Mouse (Mus musculus) midbrain, embryonic 12.5 days (tissue): ENCODE data around the gene Rftn2. TPM values are rescaled to one million over a fixed set of nuclear protein-coding genes. Genes with fewer than 3 reads are reported as not detected.

Experiments
- ATAC-seq: fragments of 200-750 bp; cut with Nextera tagmentation; 2 replicates; pipeline ENCODE4 v1.8.0; 2017; ENCODE audit warnings: low read depth, moderate TSS enrichment, moderate library complexity; ENCODE audit not compliant: low FRiP score
- H3K27ac ChIP-seq: fragments of 300-500 bp; sonication (generic); replicated peaks from 2 replicates; pipeline ENCODE4 v1.5.1; 2016; ENCODE audit warnings: mild to moderate bottlenecking
- H3K27me3 ChIP-seq: fragments of 300-500 bp; sonication (generic); 2 replicates; pipeline ENCODE4 v1.6.1; 2016; ENCODE audit warnings: mild to moderate bottlenecking
- H3K36me3 ChIP-seq: fragments of 300-500 bp; sonication (generic); 2 replicates; pipeline ENCODE4 v1.6.1; 2016
- H3K4me1 ChIP-seq: fragments of 300-500 bp; sonication (generic); 2 replicates; pipeline ENCODE4 v1.6.1; 2016
- H3K4me2 ChIP-seq: fragments of 300-500 bp; sonication (generic); replicated peaks from 2 replicates; pipeline ENCODE4 v1.6.1; 2016; ENCODE audit warnings: mild to moderate bottlenecking, moderate library complexity
- H3K4me3 ChIP-seq: fragments of 300-500 bp; sonication (generic); 2 replicates; pipeline ENCODE4 v1.5.1; 2016; ENCODE audit warnings: mild to moderate bottlenecking
- H3K9ac ChIP-seq: fragments of 300-500 bp; sonication (generic); replicated peaks from 2 replicates; pipeline ENCODE4 v1.6.1; 2016; ENCODE audit warnings: mild to moderate bottlenecking, moderate library complexity
- H3K9me3 ChIP-seq: fragments of 300-500 bp; sonication (generic); 2 replicates; pipeline ENCODE4 v1.6.1; 2016; ENCODE audit warnings: mild to moderate bottlenecking
- WGBS: fragments of 180-500 bp; shearing (Covaris S2); methylation state at CpG from one replicate; pipeline ENCODE4 v1.1.7; 2016; 5-methylcytosine and 5-hydroxymethylcytosine counted together
- polyA plus RNA-seq: library from polyadenylated mRNA; unstranded; fragments of >200 nt; fragmentation: Nextera tagmentation; extraction: Ambion mirVana; gene quantifications from 2 replicates; pipeline ENCODE4 v1.2.1, GENCODE M21; 2016

Gene Rftn2
- polyA plus RNA-seq, 1 experiment from 2014 or later, result 8.3 TPM

- Histone ChIP-seq H3K4me3 (no peak overlapping the region), H3K27me3 (no peaks in the 10 kb centered on the region), H3K27ac (0 out of 2 replicates have a peak overlapping the region, but pooled peaks have one; percentile 35), H3K36me3 (no peaks in the 10 kb centered on the region), H3K4me1 (peaks cover 10% of the 10 kb centered on the region), H3K9ac (no peak overlapping the region), H3K4me2 (peak overlapping the region; percentile 33), H3K9me3 (no peaks in the 10 kb centered on the region)
- 27% methylated on average over 9 of the region's 11 CpGs for WGBS
- peak; percentile 78 for ATAC-seq
Observed at GRCm38 (mm10) chr1:55186592-55187210, 39.9 kb downstream of the Rftn2 start.

- 89% methylated on average over 6 of the region's 6 CpGs for WGBS
- Histone ChIP-seq H3K9me3 (no peaks in the 10 kb centered on the region), H3K27me3 (no peaks in the 10 kb centered on the region), H3K27ac (no peak overlapping the region), H3K36me3 (no peaks in the 10 kb centered on the region), H3K9ac (no peak overlapping the region), H3K4me1 (peaks cover 10% of the 10 kb centered on the region), H3K4me2 (no peak overlapping the region), H3K4me3 (no peak overlapping the region)
- ATAC-seq, result no peak
Observed at GRCm38 (mm10) chr1:55185718-55186117, 40.9 kb downstream of the Rftn2 start.

GRCm38 (mm10) chr1:55182392-55182791 lies 44.2 kb downstream of the Rftn2 start:
- H3K27me3 ChIP-seq, result no peaks in the 10 kb centered on the region
- peaks cover 9% of the 10 kb centered on the region for H3K4me1 ChIP-seq
- no peak for ATAC-seq
- H3K9me3 ChIP-seq, result peaks cover 6% of the 10 kb centered on the region; the same call in 1 of the 2 replicates
- no peak overlapping the region for H3K4me3 ChIP-seq
- H3K4me2 ChIP-seq, result no peak overlapping the region
- no peak overlapping the region for H3K9ac ChIP-seq
- H3K27ac ChIP-seq, result no peak overlapping the region
- WGBS, result 90% methylated on average over 5 of the region's 5 CpGs
- no peaks in the 10 kb centered on the region for H3K36me3 ChIP-seq

- Histone ChIP-seq H3K4me1 (no peaks in the 10 kb centered on the region), H3K9me3 (peaks cover 6% of the 10 kb centered on the region; the same call in 1 of the 2 replicates), H3K36me3 (no peaks in the 10 kb centered on the region), H3K27ac (no peak overlapping the region), H3K4me2 (no peak overlapping the region), H3K9ac (no peak overlapping the region), H3K27me3 (no peaks in the 10 kb centered on the region), H3K4me3 (no peak overlapping the region)
- 82% methylated on average over 5 of the region's 5 CpGs for WGBS
- no peak for ATAC-seq
Observed at GRCm38 (mm10) chr1:55179917-55180566, 46.5 kb downstream of the Rftn2 start.

- Histone ChIP-seq H3K4me3 (no peak overlapping the region), H3K4me1 (no peaks in the 10 kb centered on the region), H3K9me3 (peaks cover 4% of the 10 kb centered on the region; the same call in 1 of the 2 replicates), H3K36me3 (no peaks in the 10 kb centered on the region), H3K4me2 (no peak overlapping the region), H3K27me3 (no peaks in the 10 kb centered on the region), H3K27ac (no peak overlapping the region), H3K9ac (no peak overlapping the region)
- 35% methylated on average over 3 of the region's 3 CpGs for WGBS
- no peak for ATAC-seq
Observed at GRCm38 (mm10) chr1:55174558-55175034, 52.0 kb downstream of the Rftn2 start.

GRCm38 (mm10) chr1:55173720-55174557 lies 52.6 kb downstream of the Rftn2 start:
- Histone ChIP-seq H3K36me3 (no peaks in the 10 kb centered on the region), H3K27ac (no peak overlapping the region), H3K27me3 (no peaks in the 10 kb centered on the region), H3K4me3 (no peak overlapping the region), H3K4me2 (no peak overlapping the region), H3K4me1 (no peaks in the 10 kb centered on the region), H3K9ac (no peak overlapping the region), H3K9me3 (peaks cover 8% of the 10 kb centered on the region; the same call in 1 of the 2 replicates)
- ATAC-seq, result no peak
- WGBS, result 84% methylated on average over 10 of the region's 10 CpGs

GRCm38 (mm10) chr1:55171361-55172325 lies 54.9 kb downstream of the Rftn2 start:
- 64% methylated on average over 22 of the region's 22 CpGs for WGBS
- no peak overlapping the region; the same call in 1 of the 2 replicates for H3K9ac ChIP-seq
- no peaks in the 10 kb centered on the region for H3K4me1 ChIP-seq
- no peak overlapping the region for H3K27ac ChIP-seq
- peaks cover 9% of the 10 kb centered on the region; the same call in 1 of the 2 replicates for H3K9me3 ChIP-seq
- H3K27me3 ChIP-seq, result no peaks in the 10 kb centered on the region
- no peak for ATAC-seq
- no peaks in the 10 kb centered on the region for H3K36me3 ChIP-seq
- peak overlapping the region; percentile 38 for H3K4me2 ChIP-seq
- H3K4me3 ChIP-seq, result peak overlapping the region; percentile 17

- Histone ChIP-seq H3K36me3 (no peaks in the 10 kb centered on the region), H3K27ac (no peak overlapping the region), H3K4me2 (no peak overlapping the region), H3K9ac (no peak overlapping the region), H3K27me3 (no peaks in the 10 kb centered on the region), H3K9me3 (peaks cover 9% of the 10 kb centered on the region; the same call in 1 of the 2 replicates), H3K4me3 (no peak overlapping the region), H3K4me1 (no peaks in the 10 kb centered on the region)
- ATAC-seq, result no peak
- WGBS, result 93% methylated on average over 4 of the region's 4 CpGs
Observed at GRCm38 (mm10) chr1:55168591-55168990, 58.0 kb downstream of the Rftn2 start.

GRCm38 (mm10) chr1:55167560-55167959 lies 59.0 kb downstream of the Rftn2 start:
- no peak for ATAC-seq
- Histone ChIP-seq H3K27me3 (no peaks in the 10 kb centered on the region), H3K4me3 (no peak overlapping the region), H3K27ac (no peak overlapping the region), H3K4me1 (no peaks in the 10 kb centered on the region), H3K4me2 (no peak overlapping the region), H3K9me3 (0 out of 2 replicates have a peak, but pooled peaks cover 5% of the 10 kb centered on the region), H3K9ac (no peak overlapping the region), H3K36me3 (no peaks in the 10 kb centered on the region)
- 80% methylated on average over 4 of the region's 4 CpGs for WGBS

GRCm38 (mm10) chr1:55164005-55164404 lies 62.6 kb downstream of the Rftn2 start:
- 65% methylated on average over 5 of the region's 5 CpGs for WGBS

GRCm38 (mm10) chr1:55162781-55163180 lies 63.8 kb downstream of the Rftn2 start:
- H3K4me3 ChIP-seq, result no peak overlapping the region
- H3K9me3 ChIP-seq, result no peaks in the 10 kb centered on the region
- no peaks in the 10 kb centered on the region for H3K4me1 ChIP-seq
- no peaks in the 10 kb centered on the region for H3K36me3 ChIP-seq
- H3K9ac ChIP-seq, result no peak overlapping the region
- WGBS, result 60% methylated on average over 5 of the region's 5 CpGs
- no peak overlapping the region for H3K4me2 ChIP-seq
- H3K27me3 ChIP-seq, result no peaks in the 10 kb centered on the region
- ATAC-seq, result no peak
- no peak overlapping the region for H3K27ac ChIP-seq

More at GRCm38 (mm10) chr1:55164005-55164404, 62.6 kb downstream of the Rftn2 start:
- no peaks in the 10 kb centered on the region for H3K27me3 ChIP-seq
- H3K4me3 ChIP-seq, result no peak overlapping the region
- ATAC-seq, result no peak
- H3K36me3 ChIP-seq, result no peaks in the 10 kb centered on the region
- no peak overlapping the region for H3K27ac ChIP-seq
- no peak overlapping the region for H3K4me2 ChIP-seq
- 0 out of 2 replicates have a peak, but pooled peaks cover 1% of the 10 kb centered on the region for H3K9me3 ChIP-seq
- H3K4me1 ChIP-seq, result no peaks in the 10 kb centered on the region
- H3K9ac ChIP-seq, result no peak overlapping the region
